Mouse (Mus musculus): ENCODE data around the gene Gga1.
"Not testable (repeated sequence)": the region's sequence is repeated elsewhere in the genome, so short reads cannot be mapped to it uniquely, and the experiment has no call there.

Gene Gga1

GRCm38 (mm10) chr15:78873803-78874435 lies 3.1 kb upstream of the Gga1 start:
- no peak for ATAC-seq (ENCODE audit: insufficient number of reproducible peaks, low FRiP score, low TSS enrichment)

GRCm38 (mm10) chr15:78874989-78875388 lies 2.0 kb upstream of the Gga1 start:
- ATAC-seq (ENCODE audit: insufficient number of reproducible peaks, low FRiP score, low TSS enrichment) = no peak

- no peak for ATAC-seq (ENCODE audit: insufficient number of reproducible peaks, low FRiP score, low TSS enrichment)
Observed at GRCm38 (mm10) chr15:78875537-78875936, 1.5 kb upstream of the Gga1 start.

- ATAC-seq (ENCODE audit: insufficient number of reproducible peaks, low FRiP score, low TSS enrichment) = peak; percentile 42
Observed at GRCm38 (mm10) chr15:78876258-78876696, 713 bp upstream of the Gga1 start.

- peak; percentile 5; the same call in 1 of the 2 replicates for ATAC-seq (ENCODE audit: insufficient number of reproducible peaks, low FRiP score, low TSS enrichment)
Observed at GRCm38 (mm10) chr15:78877810-78878390, 910 bp downstream of the Gga1 start.

GRCm38 (mm10) chr15:78878792-78879516 lies 2.0 kb downstream of the Gga1 start:
- not testable (repeated sequence) for ATAC-seq (ENCODE audit: insufficient number of reproducible peaks, low FRiP score, low TSS enrichment)

- ATAC-seq (ENCODE audit: insufficient number of reproducible peaks, low FRiP score, low TSS enrichment) = no peak
Observed at GRCm38 (mm10) chr15:78880432-78880831, 3.4 kb downstream of the Gga1 start.

- ATAC-seq (ENCODE audit: insufficient number of reproducible peaks, low FRiP score, low TSS enrichment) = no peak
Observed at GRCm38 (mm10) chr15:78881828-78882227, 4.8 kb downstream of the Gga1 start.

GRCm38 (mm10) chr15:78889401-78889853 lies 12.4 kb downstream of the Gga1 start:
- ATAC-seq (ENCODE audit: insufficient number of reproducible peaks, low FRiP score, low TSS enrichment) = no peak

GRCm38 (mm10) chr15:78892440-78892839 lies 15.4 kb downstream of the Gga1 start:
- no peak for ATAC-seq (ENCODE audit: insufficient number of reproducible peaks, low FRiP score, low TSS enrichment)

GRCm38 (mm10) chr15:78894726-78895125 lies 17.7 kb downstream of the Gga1 start:
- ATAC-seq (ENCODE audit: insufficient number of reproducible peaks, low FRiP score, low TSS enrichment) = no peak

GRCm38 (mm10) chr15:78895741-78896140 lies 18.8 kb downstream of the Gga1 start:
- ATAC-seq (ENCODE audit: insufficient number of reproducible peaks, low FRiP score, low TSS enrichment) = no peak

- ATAC-seq (ENCODE audit: insufficient number of reproducible peaks, low FRiP score, low TSS enrichment) = no peak
Observed at GRCm38 (mm10) chr15:78896149-78896548, 19.2 kb downstream of the Gga1 start.

GRCm38 (mm10) chr15:78897488-78897887 lies 20.5 kb downstream of the Gga1 start:
- ATAC-seq (ENCODE audit: insufficient number of reproducible peaks, low FRiP score, low TSS enrichment) = no peak

GRCm38 (mm10) chr15:78898507-78899001 lies 21.6 kb downstream of the Gga1 start:
- ATAC-seq (ENCODE audit: insufficient number of reproducible peaks, low FRiP score, low TSS enrichment) = no peak

- no peak for ATAC-seq (ENCODE audit: insufficient number of reproducible peaks, low FRiP score, low TSS enrichment)
Observed at GRCm38 (mm10) chr15:78899409-78899739, 22.4 kb downstream of the Gga1 start, which contains the start of gene Gm49510. Gm49510 (plus strand) TSS chr15:78899667.

GRCm38 (mm10) chr15:78899740-78900584 lies 23.0 kb downstream of the Gga1 start, which contains the start of gene Sh3bp1:
Sh3bp1 (plus strand) TSS chr15:78899768.
- ATAC-seq (ENCODE audit: insufficient number of reproducible peaks, low FRiP score, low TSS enrichment) = no peak

GRCm38 (mm10) chr15:78900585-78901421 lies 23.8 kb downstream of the Gga1 start:
- ATAC-seq (ENCODE audit: insufficient number of reproducible peaks, low FRiP score, low TSS enrichment) = no peak

- ATAC-seq (ENCODE audit: insufficient number of reproducible peaks, low FRiP score, low TSS enrichment) = no peak
Observed at GRCm38 (mm10) chr15:78901422-78901789, 24.4 kb downstream of the Gga1 start.

Measured in cerebellum, adult (tissue).